Mouse (Mus musculus): ENCODE measurements around the gene Plpp7. TPM values are rescaled to one million over a fixed set of nuclear protein-coding genes. Genes with fewer than 3 reads are reported as not detected.

Plpp7 gene
- polyA plus RNA-seq, 1 experiment from 2014 or later: 13.6 TPM

DNA sequence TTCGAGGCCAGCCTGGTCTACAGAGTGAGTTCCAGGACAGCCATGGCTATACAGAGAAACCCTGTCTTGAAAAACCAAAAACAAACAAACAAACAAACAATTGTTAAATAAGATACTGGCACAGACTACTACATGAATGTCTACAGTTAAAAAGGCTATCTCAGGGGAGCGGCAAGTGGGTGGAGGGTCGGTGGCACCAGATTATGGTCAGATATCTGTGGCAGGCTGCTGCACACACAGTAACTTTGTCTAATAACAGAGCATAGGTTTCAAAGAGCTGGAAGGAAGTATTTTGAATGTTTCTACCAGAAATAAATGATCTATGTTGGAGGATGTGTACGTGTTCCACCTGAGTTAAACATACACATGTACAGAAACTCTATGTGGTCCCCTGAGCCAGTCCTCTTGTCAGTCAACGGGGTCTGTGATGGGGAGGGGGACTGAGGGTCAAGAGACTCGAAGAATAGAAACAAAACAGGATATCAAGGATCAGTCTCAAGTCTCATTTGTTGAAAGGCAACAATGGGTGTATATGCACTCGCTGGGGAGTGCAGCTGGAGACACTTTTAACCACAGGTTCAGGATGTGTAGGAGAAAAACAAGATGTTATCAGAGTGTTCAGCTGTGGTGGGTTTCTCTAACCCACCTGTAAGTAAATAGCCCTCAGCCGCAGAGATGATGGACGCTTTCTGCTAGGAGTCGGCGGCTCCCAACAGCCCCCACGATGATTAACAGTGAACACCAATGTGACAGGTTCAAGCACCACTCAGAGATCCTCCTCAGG lies 33.4 kb upstream of the Plpp7 start:
- Histone ChIP-seq H3K4me1 (ENCODE audit: control insufficient read depth in 2 of 2, insufficient read depth in 2 of 2, low read length in 2 of 2) (peaks cover 69 to 90% of the 10 kb centered on the region in 2 experiments), H3K36me3 (ENCODE audit: control insufficient read depth, insufficient read depth, low read length) (peaks cover 10% of the 10 kb centered on the region), H3K9me3 (ENCODE audit: control insufficient read depth, low read length) (no peaks in the 10 kb centered on the region), H3K4me2 (ENCODE audit: low read length) (0 out of 2 replicates have a peak overlapping the region, but pooled peaks have one; percentile 12), H3K4me3 (ENCODE audit: control insufficient read depth in 1 of 2, insufficient read depth in 1 of 2, low read depth in 1 of 2, low read length in 2 of 2) (no peak overlapping the region), H3K27ac (replicated peaks in 1 of 2; ENCODE audit: control insufficient read depth in 1 of 2, insufficient read depth in 1 of 2, low read depth in 2 of 2, low read length in 2 of 2) (peak overlapping the region; percentile 96 to 97; a peak in 2 of 4 replicates), H3K27me3 (ENCODE audit: control insufficient read depth, insufficient read depth, low read length) (no peaks in the 10 kb centered on the region), H3K9ac (ENCODE audit: low read length) (peak overlapping the region; percentile 39; the same call in 1 of the 2 replicates)
- ATAC-seq (ENCODE audit: insufficient number of reproducible peaks, insufficient read depth, low FRiP score, low read depth): no peak
- WGBS: 41% methylated on average over 12 of the region's 12 CpGs

DNA sequence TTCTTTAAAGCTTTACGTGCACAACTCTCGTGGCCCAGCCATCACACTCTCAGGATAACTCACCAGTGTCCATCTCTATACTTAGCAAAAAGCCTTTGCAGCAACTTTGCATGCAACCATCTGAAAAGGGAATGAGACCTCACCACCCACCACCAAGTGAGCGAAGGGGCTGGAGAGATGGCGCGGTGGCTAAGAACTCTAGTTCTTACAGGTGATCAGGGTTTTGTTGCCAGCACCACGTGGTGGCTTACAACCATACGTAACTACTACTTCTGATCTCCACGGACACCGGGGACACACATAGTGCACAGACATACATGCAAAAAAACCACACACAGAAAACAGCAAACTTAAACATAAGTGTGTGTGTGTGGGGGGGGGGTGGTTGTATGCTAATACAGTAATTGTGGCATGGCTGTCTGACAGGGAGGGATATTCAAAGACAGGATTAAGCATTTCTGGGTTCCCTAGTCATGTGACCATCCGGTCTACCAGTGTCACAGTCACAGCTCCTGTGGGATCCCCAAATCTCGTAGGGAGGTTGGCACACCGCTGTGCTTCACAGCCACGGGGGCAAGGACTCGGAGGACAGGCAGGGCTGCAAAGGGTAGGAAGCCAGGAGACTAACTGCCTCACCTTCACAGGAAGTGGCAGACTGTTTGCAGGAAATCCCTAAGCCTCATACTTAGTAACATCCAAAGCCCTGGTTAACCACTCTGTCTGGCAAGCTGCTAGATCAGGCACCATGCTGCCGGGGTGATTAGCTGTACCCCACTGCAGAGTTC lies 32.5 kb upstream of the Plpp7 start:
- Histone ChIP-seq H3K4me3 (ENCODE audit: control insufficient read depth in 1 of 2, insufficient read depth in 1 of 2, low read depth in 1 of 2, low read length in 2 of 2) (no peak overlapping the region), H3K9ac (ENCODE audit: low read length) (peak overlapping the region; percentile 63; the same call in 1 of the 2 replicates), H3K27ac (replicated peaks in 1 of 2; ENCODE audit: control insufficient read depth in 1 of 2, insufficient read depth in 1 of 2, low read depth in 2 of 2, low read length in 2 of 2) (peak overlapping the region; percentile 96 to 97), H3K27me3 (ENCODE audit: control insufficient read depth, insufficient read depth, low read length) (no peaks in the 10 kb centered on the region), H3K4me2 (ENCODE audit: low read length) (peak overlapping the region; percentile 46), H3K4me1 (ENCODE audit: control insufficient read depth in 2 of 2, insufficient read depth in 2 of 2, low read length in 2 of 2) (peaks cover 68 to 90% of the 10 kb centered on the region in 2 experiments), H3K36me3 (ENCODE audit: control insufficient read depth, insufficient read depth, low read length) (peaks cover 19% of the 10 kb centered on the region), H3K9me3 (ENCODE audit: control insufficient read depth, low read length) (no peaks in the 10 kb centered on the region)
- ATAC-seq (ENCODE audit: insufficient number of reproducible peaks, insufficient read depth, low FRiP score, low read depth): no peak
- 77% methylated on average over 15 of the region's 15 CpGs for WGBS

DNA sequence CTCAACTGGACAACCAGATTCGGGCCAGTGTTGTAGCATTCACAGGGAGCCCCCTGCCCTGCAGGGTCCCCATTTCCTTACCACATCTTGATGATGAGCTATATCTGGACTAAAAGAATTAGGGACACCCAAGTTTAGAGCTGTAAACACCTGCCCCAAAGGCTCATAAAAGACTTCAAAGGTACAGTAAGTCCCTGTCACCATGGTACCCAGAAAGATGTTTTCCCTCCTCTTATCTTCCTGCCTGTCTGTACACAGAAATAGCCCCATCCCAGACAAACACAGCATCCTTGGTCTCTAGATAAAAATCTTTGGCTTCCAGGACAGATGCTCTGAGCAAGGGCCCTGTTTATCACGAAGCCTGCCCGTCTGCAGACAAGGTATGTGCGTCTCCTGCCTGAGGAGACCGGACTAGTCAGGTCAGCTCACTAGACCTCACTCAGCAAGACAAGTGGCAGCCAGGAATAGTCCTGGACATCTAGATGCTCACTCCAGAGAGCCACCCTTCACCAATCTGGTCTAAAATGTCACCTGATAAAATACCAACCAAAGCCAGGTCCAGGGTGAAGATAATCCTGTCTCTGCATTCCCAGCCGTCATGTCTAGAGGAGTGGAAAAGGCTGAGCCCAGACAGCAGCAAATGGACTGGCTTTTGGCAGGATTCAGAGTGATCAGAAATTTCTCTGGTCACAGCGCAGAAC lies 31.7 kb upstream of the Plpp7 start:
- peaks cover 66 to 94% of the 10 kb centered on the region in 2 experiments for H3K4me1 ChIP-seq (ENCODE audit: control insufficient read depth in 2 of 2, insufficient read depth in 2 of 2, low read length in 2 of 2)
- peak overlapping the region; percentile 96 to 97 for H3K27ac ChIP-seq (replicated peaks in 1 of 2; ENCODE audit: control insufficient read depth in 1 of 2, insufficient read depth in 1 of 2, low read depth in 2 of 2, low read length in 2 of 2)
- H3K4me2 ChIP-seq (ENCODE audit: low read length): peak overlapping the region; percentile 46
- H3K9ac ChIP-seq (ENCODE audit: low read length): peak overlapping the region; percentile 63
- peak; percentile 52; the same call in 1 of the 2 replicates for ATAC-seq (ENCODE audit: insufficient number of reproducible peaks, insufficient read depth, low FRiP score, low read depth)
- H3K36me3 ChIP-seq (ENCODE audit: control insufficient read depth, insufficient read depth, low read length): peaks cover 27% of the 10 kb centered on the region
- no peaks in the 10 kb centered on the region for H3K9me3 ChIP-seq (ENCODE audit: control insufficient read depth, low read length)
- 23% methylated on average over 7 of the region's 7 CpGs for WGBS
- no peak overlapping the region for H3K4me3 ChIP-seq (ENCODE audit: control insufficient read depth in 1 of 2, insufficient read depth in 1 of 2, low read depth in 1 of 2, low read length in 2 of 2)
- H3K27me3 ChIP-seq (ENCODE audit: control insufficient read depth, insufficient read depth, low read length): no peaks in the 10 kb centered on the region

DNA sequence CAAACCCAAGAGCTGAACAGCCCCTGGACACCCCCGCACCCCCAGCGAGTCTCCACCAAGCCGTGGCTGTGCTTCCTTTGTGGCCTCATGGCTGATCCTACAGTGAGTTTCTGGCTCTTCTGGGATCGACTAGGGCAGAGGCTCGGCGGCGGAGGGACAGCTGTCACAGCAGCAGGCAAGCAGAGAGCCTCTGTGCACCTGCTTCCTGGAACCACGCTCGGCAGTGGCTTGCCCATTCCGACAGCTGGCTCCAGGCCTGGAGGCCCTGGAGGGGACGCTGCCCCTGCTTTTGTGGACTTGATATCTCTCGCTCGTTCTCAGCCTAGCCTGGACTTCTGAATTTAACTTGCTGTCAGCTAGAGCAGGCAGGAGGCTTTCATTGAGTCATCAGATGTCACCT lies 30.4 kb upstream of the Plpp7 start:
- Histone ChIP-seq H3K9me3 (ENCODE audit: control insufficient read depth, low read length) (no peaks in the 10 kb centered on the region), H3K27ac (replicated peaks in 1 of 2; ENCODE audit: control insufficient read depth in 1 of 2, insufficient read depth in 1 of 2, low read depth in 2 of 2, low read length in 2 of 2) (peak overlapping the region; percentile 96 to 97), H3K36me3 (ENCODE audit: control insufficient read depth, insufficient read depth, low read length) (peaks cover 40% of the 10 kb centered on the region), H3K4me2 (ENCODE audit: low read length) (peak overlapping the region; percentile 46), H3K4me3 (ENCODE audit: control insufficient read depth in 1 of 2, insufficient read depth in 1 of 2, low read depth in 1 of 2, low read length in 2 of 2) (no peak overlapping the region), H3K27me3 (ENCODE audit: control insufficient read depth, insufficient read depth, low read length) (no peaks in the 10 kb centered on the region), H3K4me1 (ENCODE audit: control insufficient read depth in 2 of 2, insufficient read depth in 2 of 2, low read length in 2 of 2) (peaks cover 67 to 91% of the 10 kb centered on the region in 2 experiments), H3K9ac (ENCODE audit: low read length) (peak overlapping the region; percentile 63)
- whole genome bisulfite sequencing: 25% methylated on average over 13 of the region's 13 CpGs
- peak; percentile 11; the same call in 1 of the 2 replicates for ATAC-seq (ENCODE audit: insufficient number of reproducible peaks, insufficient read depth, low FRiP score, low read depth)

DNA sequence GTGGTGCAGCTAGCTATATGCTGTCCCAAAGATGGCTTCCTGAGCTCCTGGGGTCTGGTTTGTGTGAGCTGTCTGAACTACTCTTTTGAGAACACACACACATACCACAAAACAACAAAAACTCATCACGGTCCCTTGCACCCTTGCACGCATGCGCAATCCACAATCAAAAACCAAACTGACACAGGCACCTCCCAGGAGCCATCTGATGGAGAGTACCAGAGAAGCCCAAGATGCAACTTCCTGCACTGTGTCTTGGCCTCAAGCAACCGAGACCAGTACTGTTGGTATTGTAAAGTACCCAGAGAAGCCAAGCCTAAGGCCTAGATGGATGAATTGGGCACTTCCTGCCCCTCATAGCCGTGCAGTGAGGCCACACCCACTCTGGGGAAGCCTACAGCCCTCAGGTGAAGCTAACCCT lies 29.9 kb upstream of the Plpp7 start:
- Histone ChIP-seq H3K27me3 (ENCODE audit: control insufficient read depth, insufficient read depth, low read length) (no peaks in the 10 kb centered on the region), H3K4me3 (ENCODE audit: control insufficient read depth in 1 of 2, insufficient read depth in 1 of 2, low read depth in 1 of 2, low read length in 2 of 2) (no peak overlapping the region), H3K4me2 (ENCODE audit: low read length) (peak overlapping the region; percentile 46), H3K4me1 (ENCODE audit: control insufficient read depth in 2 of 2, insufficient read depth in 2 of 2, low read length in 2 of 2) (peaks cover 66 to 87% of the 10 kb centered on the region in 2 experiments), H3K9ac (ENCODE audit: low read length) (peak overlapping the region; percentile 63), H3K27ac (replicated peaks in 1 of 2; ENCODE audit: control insufficient read depth in 1 of 2, insufficient read depth in 1 of 2, low read depth in 2 of 2, low read length in 2 of 2) (peak overlapping the region; percentile 96 to 97), H3K9me3 (ENCODE audit: control insufficient read depth, low read length) (no peaks in the 10 kb centered on the region), H3K36me3 (ENCODE audit: control insufficient read depth, insufficient read depth, low read length) (peaks cover 43% of the 10 kb centered on the region)
- 40% methylated on average over 5 of the region's 5 CpGs for WGBS
- ATAC-seq (ENCODE audit: insufficient number of reproducible peaks, insufficient read depth, low FRiP score, low read depth): no peak

DNA sequence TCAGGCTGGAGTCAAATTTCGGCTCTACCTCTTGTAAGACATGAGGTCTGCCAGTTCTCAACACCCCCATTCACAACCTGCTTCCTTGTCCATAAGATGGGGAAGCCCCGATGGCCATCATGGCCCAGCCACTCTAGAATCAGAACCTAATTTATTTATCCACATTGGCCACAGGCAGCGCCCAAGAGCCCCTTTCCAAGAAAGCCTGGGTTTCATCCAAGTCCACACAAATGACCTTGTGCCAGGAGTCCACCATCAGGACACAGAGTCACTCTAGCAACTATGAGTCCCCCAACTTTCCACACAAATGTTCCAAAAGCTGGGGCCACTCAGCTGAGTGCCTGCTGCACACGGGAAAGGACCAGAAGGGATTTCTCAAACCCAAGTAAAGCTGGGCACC lies 29.3 kb upstream of the Plpp7 start:
- Histone ChIP-seq H3K27ac (replicated peaks in 1 of 2; ENCODE audit: control insufficient read depth in 1 of 2, insufficient read depth in 1 of 2, low read depth in 2 of 2, low read length in 2 of 2) (peak overlapping the region; percentile 96 to 97), H3K4me1 (ENCODE audit: control insufficient read depth in 2 of 2, insufficient read depth in 2 of 2, low read length in 2 of 2) (peaks cover 66 to 81% of the 10 kb centered on the region in 2 experiments), H3K9me3 (ENCODE audit: control insufficient read depth, low read length) (no peaks in the 10 kb centered on the region), H3K4me2 (ENCODE audit: low read length) (no peak overlapping the region), H3K36me3 (ENCODE audit: control insufficient read depth, insufficient read depth, low read length) (peaks cover 47% of the 10 kb centered on the region), H3K9ac (ENCODE audit: low read length) (peak overlapping the region; percentile 63; the same call in 1 of the 2 replicates), H3K27me3 (ENCODE audit: control insufficient read depth, insufficient read depth, low read length) (no peaks in the 10 kb centered on the region), H3K4me3 (ENCODE audit: control insufficient read depth in 1 of 2, insufficient read depth in 1 of 2, low read depth in 1 of 2, low read length in 2 of 2) (no peak overlapping the region)
- ATAC-seq (ENCODE audit: insufficient number of reproducible peaks, insufficient read depth, low FRiP score, low read depth): no peak
- WGBS: 75% methylated on average over 4 of the region's 4 CpGs
